Mouse (Mus musculus) left cerebral cortex, postnatal 36 days (tissue): Measurements from ENCODE around the gene Magea1. TPM values are rescaled to one million over a fixed set of nuclear protein-coding genes. Genes with fewer than 3 reads are reported as not detected.
"Not testable (repeated sequence)": the region's sequence is repeated elsewhere in the genome, so short reads cannot be mapped to it uniquely, and the experiment has no call there.

Experiments
- DNase-seq, 2 experiments: peaks; one replicate each; pipeline ENCODE4 v3.0.0; 2021 to 2022; ENCODE audit warnings: low spot score in 2 of 2, mixed read lengths in 1 of 2
- intact Hi-C: fragments of 180-260 bp; cut with DNase I; formaldehyde crosslinking; loops from one replicate; pipeline ENCODE4 v1.15.1; 2025
- total RNA-seq, 2 experiments: library from RNA; stranded (reverse); gene quantifications; 2 replicates each; pipeline ENCODE4 v1.2.3; 2021

Gene Magea1
- total RNA-seq = not detected

GRCm38 (mm10) chrX:155089693-155090092 lies at the start of gene Magea1:
Gene Magea1 (minus strand): TSS chrX:155089793.
- intact Hi-C loops, DNase-seq: not testable (repeated sequence)

- intact Hi-C loops, DNase-seq: not testable (repeated sequence)
These were observed 38.7 kb upstream of the Magea1 start, which contains the start of gene Cldn34b2 for GRCm38 (mm10) chrX:155128312-155128711. Gene Cldn34b2 (minus strand): TSS chrX:155128412.

- intact Hi-C loops = no loop called here
- DNase-seq = no peak
These were observed 8.4 kb upstream of the Magea1 start for GRCm38 (mm10) chrX:155098024-155098423.

- intact Hi-C loops = not testable (repeated sequence)
These were observed 4.0 kb upstream of the Magea1 start, which contains the start of gene Magea2 for GRCm38 (mm10) chrX:155093566-155093965. Gene Magea2 (minus strand): TSS chrX:155093666.

GRCm38 (mm10) chrX:155063045-155063444 lies 26.5 kb downstream of the Magea1 start, which contains the start of gene Magea5:
Gene Magea5 (minus strand): TSS chrX:155063145.
- intact Hi-C loops, DNase-seq: not testable (repeated sequence)

More at GRCm38 (mm10) chrX:155093566-155093965, 4.0 kb upstream of the Magea1 start, which contains the start of gene Magea2:
- DNase-seq = not testable (repeated sequence)

Other genes starting within 250 kb of the Magea1 start
- gene Cldn34b1, start 199.5 kb downstream of the Magea1 start, total RNA-seq = not detected
- not detected for gene Magea6, start 153.8 kb downstream of the Magea1 start, total RNA-seq
- not detected for gene Magea3, start 140.3 kb downstream of the Magea1 start, total RNA-seq
- not detected for gene Magea8, start 93.9 kb downstream of the Magea1 start, total RNA-seq
- not detected for gene Magea5, start 26.6 kb downstream of the Magea1 start, total RNA-seq
- not detected for gene Magea2, start 3.9 kb upstream of the Magea1 start, total RNA-seq
- gene Cldn34b2, start 38.6 kb upstream of the Magea1 start, total RNA-seq = not detected
- gene Sat1, start 126.7 kb upstream of the Magea1 start, total RNA-seq = 10 to 100 TPM; 60.9 to 66.2 TPM
- 10 to 100 TPM; 19.8 to 21.4 TPM for gene Acot9, start 172.7 kb upstream of the Magea1 start, total RNA-seq